Mouse (Mus musculus) cortical plate, adult 2 months (tissue): ENCODE measurements at regions not wholly inside any gene's neighbourhood (a gene's known extent, or its start where the extent isn't known, plus 50 kb on each side); places are given as distances from the start of the nearest gene placed in this dataset.

ENCODE experiments used
- CTCF ChIP-seq: fragments of 200-500 bp; IDR thresholded peaks from 2 replicates; pipeline ENCODE4 v1.5.1; 2011; ENCODE audit warnings: mild to moderate bottlenecking, control low read depth, low read length; ENCODE audit not compliant: insufficient read depth; ENCODE audit errors: extremely low read depth
- POLR2A ChIP-seq: fragments of 200-500 bp; IDR thresholded peaks from 2 replicates; pipeline ENCODE4 v1.6.1; 2011; ENCODE audit warnings: mild to moderate bottlenecking, low read length, control low read depth; ENCODE audit not compliant: insufficient read depth; ENCODE audit errors: extremely low read depth

- TF ChIP-seq POLR2A (no peak), CTCF (peak; percentile 87)
These were observed 333.3 kb downstream of the Trim52 start for GRCm38 (mm10) chr14:106439282-106439681.
